Mouse (Mus musculus) gastrocnemius, postnatal 25 days (tissue): Measurements from ENCODE around the gene Vmn2r13. TPM values are rescaled to one million over a fixed set of nuclear protein-coding genes. Genes with fewer than 3 reads are reported as not detected.
"Not testable (repeated sequence)": the region's sequence is repeated elsewhere in the genome, so short reads cannot be mapped to it uniquely, and the experiment has no call there.

ENCODE experiments used
- DNase-seq: peaks from one replicate; pipeline ENCODE4 v3.0.0; 2022
- long read RNA-seq, 2 experiments: library from polyadenylated mRNA; stranded (forward); transcript quantifications; one replicate each; pipeline ENCODE4 v2.0.0; 2021
- total RNA-seq, 2 experiments: library from RNA; stranded (reverse); gene quantifications; 1 replicate in 1 of 2; 2 replicates in 1 of 2; pipeline ENCODE4 v1.2.3; 2021

The Vmn2r13 gene
- not detected for total RNA-seq
- long read RNA-seq, experiment 1 = 0 reads
- long read RNA-seq, experiment 2 = 0 reads

- not testable (repeated sequence) for DNase-seq
These were observed at the start of gene Vmn2r13 for GRCm38 (mm10) chr5:109192099-109192498. Gene Vmn2r13, minus strand, starts transcription at chr5:109192199.

- no peak for DNase-seq
These were observed 32.6 kb upstream of the Vmn2r13 start, which contains the start of gene Vmn2r14 for GRCm38 (mm10) chr5:109224608-109225007. Gene Vmn2r14, minus strand, starts transcription at chr5:109224708.

- not testable (repeated sequence) for DNase-seq
These were observed 25.1 kb downstream of the Vmn2r13 start for GRCm38 (mm10) chr5:109166851-109167250.

GRCm38 (mm10) chr5:109160121-109160520 is 31.9 kb downstream of the Vmn2r13 start:
- no peak for DNase-seq

- not testable (repeated sequence) for DNase-seq
These were observed 32.4 kb downstream of the Vmn2r13 start for GRCm38 (mm10) chr5:109159576-109159975.

- DNase-seq = not testable (repeated sequence)
These were observed 33.2 kb downstream of the Vmn2r13 start for GRCm38 (mm10) chr5:109158488-109159485.

GRCm38 (mm10) chr5:109139546-109139945 is 52.5 kb downstream of the Vmn2r13 start:
- no peak for DNase-seq

- no peak for DNase-seq
These were observed 55.3 kb downstream of the Vmn2r13 start for GRCm38 (mm10) chr5:109136731-109137130.

Other genes starting within 250 kb of the Vmn2r13 start
- gene Vmn2r10, start 185.7 kb downstream of the Vmn2r13 start, total RNA-seq = not detected
- gene Vmn2r11, start 132.6 kb downstream of the Vmn2r13 start, total RNA-seq = not detected
- gene Vmn2r12, start 94.2 kb downstream of the Vmn2r13 start, total RNA-seq = not detected
- gene Vmn2r14, start 32.5 kb upstream of the Vmn2r13 start, total RNA-seq = not detected
- gene Vmn2r15, start 105.4 kb upstream of the Vmn2r13 start, total RNA-seq = not detected
- gene Vmn2r16, start 138.0 kb upstream of the Vmn2r13 start, total RNA-seq = not detected
- not detected for gene Vmn2r17, start 227.5 kb upstream of the Vmn2r13 start, total RNA-seq